ENCODE assay signal across 23 mouse cellular contexts in genomic region chr1:77447061-77447614, GRCm38 (mm10).
DNase-seq lines count a peak whose midpoint lies in the region; ATAC-seq and TF ChIP-seq lines count a peak whose summit lies in the region.
"Had no signal": no experiment of that assay in that cellular context is flagged by ENCODE, and none has a peak within 500 bp of the region (broad histone marks: within the 10 kb centered on the region; RNA-seq: fewer than 3 reads in every experiment).

No protein-coding gene starts in this region.

- H3K36me3 ChIP-seq in ES-E14 (ENCODE audit: control insufficient read depth, insufficient read depth, low read length, poor library complexity, severe bottlenecking), result peaks cover 6% of the 10 kb centered on the region; the same call in 1 of the 2 replicates
- 0 out of 2 replicates have a peak, but pooled peaks cover 9% of the 10 kb centered on the region for H3K36me3 ChIP-seq in kidney, embryonic 15.5 days
- H3K36me3 ChIP-seq: heart, embryonic 12.5 days had no signal

- DNase-seq in kidney, adult 18-20 months, result peak; percentile 47
- DNase-seq in kidney, postnatal 10 days, result no peak
- DNase-seq in ES-E14 (ENCODE audit: low read depth, low spot score), result peak; percentile 47
- DNase-seq in yolk sac, embryonic 10.5 days (ENCODE audit: low spot score), result peak; percentile 67
- no peak for DNase-seq in embryo, embryonic 10 days (ENCODE audit: low spot score)
- DNase-seq in cerebellum, adult 9-10 months, result no peak
- DNase-seq: cerebellum, adult 11 months; cerebellum, postnatal 10 days; gastrocnemius, postnatal 14 days; heart, adult 18-20 months; heart, postnatal 10 days; layer of hippocampus, adult 9-11 months; thymus, postnatal 36 days had no signal

- 34% methylated on average over 1 of the region's 1 CpGs for WGBS in kidney, embryonic 15.5 days

- H3K4me3 ChIP-seq in ES-E14 (ENCODE audit: insufficient read depth in 1 of 2, low read depth in 1 of 2, low read length in 2 of 2, poor library complexity in 1 of 2, severe bottlenecking in 1 of 2), result no peak overlapping the region
- no peak overlapping the region for H3K4me3 ChIP-seq in kidney, embryonic 15.5 days (replicated peaks)
- H3K4me3 ChIP-seq: forebrain, embryonic 10.5 days; heart, embryonic 12.5 days; hindbrain, embryonic 10.5 days; midbrain, embryonic 10.5 days had no signal

- peak; percentile 68; the same call in 1 of the 2 replicates for ATAC-seq in kidney, embryonic 15.5 days (replicated peaks; ENCODE audit: low FRiP score)
- ATAC-seq: CD4-positive, CD25-positive, alpha-beta regulatory T cell, adult 4 months; forebrain, embryonic 16.5 days; hindbrain, embryonic 16.5 days; intestine, postnatal 0 days had no signal

- H3K27me3 ChIP-seq in kidney, embryonic 15.5 days, result no peaks in the 10 kb centered on the region
- H3K27me3 ChIP-seq: heart, embryonic 12.5 days had no signal

- H3K27ac ChIP-seq in ES-E14 (ENCODE audit: insufficient read depth, low read depth, low read length, poor library complexity, severe bottlenecking), result peak overlapping the region; percentile 62; the same call in 1 of the 2 replicates
- 0 out of 2 replicates have a peak overlapping the region, but pooled peaks have one; percentile 22 for H3K27ac ChIP-seq in kidney, embryonic 15.5 days
- H3K27ac ChIP-seq: forebrain, embryonic 10.5 days; hindbrain, embryonic 10.5 days; macrophage; midbrain, embryonic 10.5 days had no signal

- H3K4me1 ChIP-seq in ES-E14 (ENCODE audit: control insufficient read depth in 2 of 2, insufficient read depth in 2 of 2, low read length in 2 of 2, poor library complexity in 1 of 2), result peaks cover 19 to 29% of the 10 kb centered on the region in 2 experiments
- peaks cover 21% of the 10 kb centered on the region for H3K4me1 ChIP-seq in kidney, embryonic 15.5 days

- in situ Hi-C loops in ES-E14 (cut with MboI; ENCODE audit: low sequenced_read_pairs in 2 of 2, unreplicated experiment in 2 of 2), result no loop called here

- no peak overlapping the region for H3K9ac ChIP-seq in ES-E14 (ENCODE audit: insufficient read depth, low read depth, low read length, poor library complexity, severe bottlenecking)
- H3K9ac ChIP-seq in kidney, embryonic 15.5 days, result no peak overlapping the region
- H3K9ac ChIP-seq: heart, embryonic 12.5 days had no signal

- no peaks in the 10 kb centered on the region for H3K9me3 ChIP-seq in ES-E14 (ENCODE audit: control insufficient read depth, insufficient read depth, low read depth, low read length)
- no peaks in the 10 kb centered on the region for H3K9me3 ChIP-seq in kidney, embryonic 15.5 days (replicated peaks)
- H3K9me3 ChIP-seq: forebrain, embryonic 10.5 days; heart, embryonic 12.5 days; hindbrain, embryonic 10.5 days; midbrain, embryonic 10.5 days had no signal

- H3K4me2 ChIP-seq in kidney, embryonic 15.5 days, result 0 out of 2 replicates have a peak overlapping the region, but pooled peaks have one; percentile 7
- H3K4me2 ChIP-seq: heart, embryonic 12.5 days had no signal

TF ChIP-seq in ES-E14, 5 proteins besides CTCF, POLR2A, EP300 and RAD21:
- TF ChIP-seq MAFK (IDR thresholded peaks at IDR 0.05; ENCODE audit: insufficient read depth, low read depth, low read length) (no peak), HCFC1 (IDR thresholded peaks at IDR 0.05; ENCODE audit: borderline replicate concordance, insufficient read depth, low read length) (no peak), ZC3H11A (IDR thresholded peaks at IDR 0.05; ENCODE audit: borderline replicate concordance, low read depth, low read length) (no peak), ZNF384 (IDR thresholded peaks at IDR 0.05; ENCODE audit: low read depth, low read length) (peak; percentile 92), CHD2 (IDR thresholded peaks at IDR 0.05; ENCODE audit: low read depth, low read length) (peak; percentile 44)

Comparison
In these comparisons a context has a peak if more than half of its experiments do, and no peak if none do; other contexts are left out.
1. DNase-seq: peak in kidney, adult 18-20 months (single experiment), ES-E14 (single experiment) and yolk sac, embryonic 10.5 days (single experiment); none in kidney, postnatal 10 days (single experiment), embryo, embryonic 10 days (single experiment) and cerebellum, adult 9-10 months (single experiment).